Mouse (Mus musculus): ENCODE results near the gene Ccdc69. TPM values are rescaled to one million over a fixed set of nuclear protein-coding genes. Genes with fewer than 3 reads are reported as not detected.
"Not testable (repeated sequence)": the region's sequence is repeated elsewhere in the genome, so short reads cannot be mapped to it uniquely, and the experiment has no call there.

Gene Ccdc69
- 7.0 and 7.9 TPM in 2 replicates for polyA plus RNA-seq (2012; rRNA removed)

DNA sequence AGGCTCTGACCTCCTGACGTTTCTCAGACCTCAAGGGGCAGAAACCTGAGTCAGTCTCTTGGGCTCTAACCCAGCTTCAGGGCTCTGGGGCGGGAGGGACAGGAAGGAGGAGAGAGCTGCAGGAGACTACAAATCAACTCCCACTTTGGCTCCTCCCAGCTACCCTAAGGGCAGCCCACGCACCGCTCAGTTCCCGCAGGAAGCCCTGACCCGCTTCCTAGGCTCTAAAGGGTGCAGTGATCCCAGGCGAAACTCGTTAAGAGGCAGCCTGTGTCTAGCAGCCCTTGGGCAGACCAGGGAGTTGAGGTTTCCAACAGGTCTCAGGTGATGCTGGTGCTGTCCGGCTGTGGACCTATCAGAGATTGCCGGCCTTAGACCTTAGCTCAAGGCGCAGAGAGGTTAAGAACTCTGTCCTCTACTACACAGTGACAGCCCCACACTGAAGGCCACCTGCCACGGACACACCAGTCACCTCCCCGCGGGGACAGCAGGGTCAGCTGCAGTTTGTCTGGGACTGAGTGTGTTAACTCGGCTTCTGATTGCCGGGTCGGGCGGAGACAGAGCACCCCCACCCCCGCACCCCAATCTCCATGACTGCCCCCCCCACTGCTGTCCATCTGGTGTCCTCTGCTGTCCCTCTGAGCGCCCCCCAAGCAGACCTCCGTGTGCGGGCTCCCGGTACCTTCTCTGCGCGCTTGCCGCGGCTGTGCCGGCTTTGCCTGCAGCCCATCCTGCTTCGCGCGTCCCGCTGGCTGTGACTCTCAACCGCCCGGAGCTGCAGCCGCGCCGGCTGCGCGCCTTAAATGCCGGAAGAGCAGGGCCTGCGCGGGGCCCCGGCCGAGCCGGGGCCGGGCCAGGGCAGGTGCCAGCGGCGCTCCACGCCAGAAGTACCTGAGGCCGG lies at the start of gene Ccdc69:
Ccdc69 (minus strand) TSS at position 801 of the 901 bp plus-strand sequence.
- DNase-seq (ENCODE audit: low read depth): no peak

DNA sequence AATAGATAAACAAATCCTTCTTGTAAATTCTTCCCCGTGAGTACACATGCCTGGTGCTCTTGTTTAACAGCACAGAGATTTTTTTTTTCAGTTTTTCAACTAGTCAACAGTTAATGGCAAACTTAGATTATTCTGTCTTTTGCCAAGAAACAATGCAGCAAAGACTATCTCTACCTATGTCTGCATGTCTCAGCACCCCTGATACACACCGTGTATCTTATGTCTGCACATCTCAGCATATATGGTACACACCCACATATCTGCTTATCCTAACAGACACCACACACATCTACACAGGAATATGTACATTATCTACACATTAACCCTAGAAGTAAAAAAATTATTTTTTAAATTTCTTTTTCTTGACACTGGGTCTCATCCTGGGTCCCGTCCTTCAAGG lies 48.7 kb upstream of the Ccdc69 start:
- DNase-seq (ENCODE audit: low read depth): no peak

DNA sequence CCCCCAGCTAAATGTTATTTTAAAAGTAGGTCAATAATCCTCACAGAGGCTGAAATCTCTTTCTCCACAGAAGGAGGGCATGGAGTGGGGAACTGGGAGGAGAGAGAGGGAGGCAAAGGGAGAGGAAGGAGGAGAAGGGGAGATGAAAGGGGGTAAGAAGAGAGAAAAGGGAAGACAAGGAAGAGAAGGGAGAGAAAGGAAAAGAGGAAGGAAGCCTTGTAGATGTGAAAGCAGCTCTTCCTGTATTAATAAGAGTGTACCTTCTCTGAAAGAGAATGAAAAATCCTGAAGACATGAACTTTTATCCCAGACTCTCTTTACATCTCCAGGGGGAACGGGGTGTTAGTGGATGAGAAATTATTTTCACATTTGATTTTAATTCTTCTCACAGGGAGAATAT lies 43.5 kb upstream of the Ccdc69 start:
- no peak for DNase-seq (ENCODE audit: low read depth)

DNA sequence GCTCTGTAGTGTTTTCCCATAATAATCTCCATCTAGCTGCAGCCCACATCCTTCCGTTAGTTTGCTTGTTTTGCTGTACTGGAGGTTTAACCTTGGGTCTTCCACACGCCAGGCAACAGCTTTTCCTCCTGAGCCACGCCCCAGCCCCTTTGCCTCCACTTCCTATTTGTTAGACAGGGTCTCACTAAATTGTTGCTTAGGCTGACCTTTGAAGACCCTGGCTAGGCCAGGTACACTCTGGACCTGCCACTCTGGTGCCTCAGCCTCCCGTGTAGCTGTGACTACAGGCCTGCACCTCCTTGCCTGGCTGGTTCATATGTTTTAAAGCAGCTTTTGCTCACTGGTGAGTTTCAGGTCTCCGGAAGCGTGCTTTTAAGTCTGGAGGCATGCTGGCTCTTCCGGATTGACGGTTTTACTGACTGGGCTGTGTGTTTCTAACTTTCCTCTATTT lies 42.9 kb upstream of the Ccdc69 start:
- DNase-seq (ENCODE audit: low read depth): no peak

DNA sequence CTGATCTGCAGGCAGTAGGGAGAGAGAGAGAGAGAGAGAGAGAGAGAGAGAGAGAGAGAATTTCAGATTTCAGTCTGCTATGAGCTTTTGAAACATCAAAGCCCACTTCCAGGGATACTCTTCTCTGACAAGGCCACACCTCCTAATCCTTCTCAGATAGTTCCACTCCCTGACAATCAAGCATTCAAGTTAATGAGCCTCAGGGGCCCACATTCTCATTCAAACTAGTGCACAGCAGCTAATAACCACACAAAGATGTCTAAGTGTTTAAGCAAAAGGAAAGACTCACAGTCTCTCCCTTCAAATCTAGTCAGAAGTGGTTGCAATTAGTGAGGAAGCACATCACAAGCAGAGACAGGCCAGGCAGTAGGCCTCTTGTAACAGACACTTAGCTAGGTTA lies 42.3 kb upstream of the Ccdc69 start:
- DNase-seq (ENCODE audit: low read depth): no peak

DNA sequence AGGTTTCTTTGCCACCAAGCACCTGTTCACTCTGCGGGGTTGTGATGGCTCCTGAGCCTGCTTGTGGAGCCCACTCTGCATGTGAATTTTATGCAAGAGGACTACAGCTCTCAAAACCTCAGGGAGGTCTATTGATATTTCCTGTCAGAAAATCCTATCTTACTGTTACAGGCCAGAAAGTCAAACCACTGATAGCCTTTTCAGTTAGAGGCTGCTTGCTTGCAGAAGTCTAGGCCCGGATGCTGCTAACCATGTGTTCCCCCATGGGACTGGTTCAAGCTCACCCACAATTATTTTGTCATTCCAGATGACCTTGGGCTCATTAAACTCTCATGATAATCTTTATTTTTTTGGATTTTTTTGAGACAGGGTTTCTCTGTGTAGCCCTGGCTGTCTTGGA lies 39.1 kb upstream of the Ccdc69 start:
- DNase-seq (ENCODE audit: low read depth): no peak

DNA sequence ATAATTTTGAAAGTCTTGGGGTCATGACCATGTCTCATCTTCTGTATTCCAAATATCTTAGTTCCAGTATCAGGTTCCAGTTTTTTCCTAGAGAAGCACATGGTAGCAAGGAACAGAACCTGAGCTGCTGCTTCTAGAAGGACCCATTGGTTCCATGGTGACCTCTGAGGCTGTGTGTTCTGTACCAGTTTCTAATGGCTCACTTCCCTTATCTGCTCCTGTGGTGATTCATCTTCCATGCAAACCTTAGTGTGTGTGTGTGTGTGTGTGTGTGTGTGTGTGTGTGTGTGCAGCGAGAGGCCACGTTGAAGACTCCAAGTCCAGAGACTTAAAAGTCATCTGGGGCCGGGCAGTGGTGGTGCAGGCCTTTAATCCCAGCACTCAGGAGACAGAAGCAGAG lies 38.1 kb upstream of the Ccdc69 start:
- no peak for DNase-seq (ENCODE audit: low read depth)

DNA sequence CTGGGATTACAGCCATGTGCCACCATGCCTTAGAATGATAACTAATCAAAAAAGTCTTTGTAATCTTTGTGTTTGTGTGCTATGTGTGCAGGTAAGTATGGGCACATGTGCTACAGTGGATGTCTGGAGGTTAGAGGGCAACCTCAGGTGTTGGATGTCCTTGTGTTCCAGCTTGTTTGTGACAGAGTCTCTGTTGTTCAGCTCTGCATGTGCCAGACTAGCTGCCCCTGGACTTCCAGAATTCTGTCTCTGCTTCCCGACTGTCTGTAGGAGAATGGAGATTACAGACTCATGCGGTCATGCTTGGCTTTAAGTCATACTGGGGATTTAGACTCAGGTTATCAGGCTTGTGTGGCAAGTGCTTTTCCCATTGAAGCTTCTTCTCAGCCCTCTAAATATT lies 36.4 kb upstream of the Ccdc69 start:
- DNase-seq (ENCODE audit: low read depth): no peak

DNA sequence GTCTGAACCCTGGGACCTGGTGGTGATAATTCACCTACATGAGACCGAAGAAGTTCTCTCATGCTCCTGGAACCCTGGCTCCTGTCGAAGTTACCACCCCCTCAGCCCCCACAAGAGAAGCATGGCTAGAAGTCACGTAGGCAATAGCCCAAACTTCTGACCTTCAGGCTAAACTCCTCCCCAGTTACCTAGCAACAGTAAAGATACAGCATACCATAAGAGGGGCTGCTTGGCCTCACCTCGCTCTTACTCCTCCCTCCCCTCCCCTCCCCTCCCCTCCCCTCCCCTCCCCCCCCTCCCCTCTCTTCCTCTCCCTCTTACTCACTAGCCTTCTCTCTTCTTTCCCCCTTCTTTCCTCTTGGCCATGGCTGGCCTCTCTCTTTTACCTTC lies 35.9 kb upstream of the Ccdc69 start:
- not testable (repeated sequence) for DNase-seq (ENCODE audit: low read depth)

DNA sequence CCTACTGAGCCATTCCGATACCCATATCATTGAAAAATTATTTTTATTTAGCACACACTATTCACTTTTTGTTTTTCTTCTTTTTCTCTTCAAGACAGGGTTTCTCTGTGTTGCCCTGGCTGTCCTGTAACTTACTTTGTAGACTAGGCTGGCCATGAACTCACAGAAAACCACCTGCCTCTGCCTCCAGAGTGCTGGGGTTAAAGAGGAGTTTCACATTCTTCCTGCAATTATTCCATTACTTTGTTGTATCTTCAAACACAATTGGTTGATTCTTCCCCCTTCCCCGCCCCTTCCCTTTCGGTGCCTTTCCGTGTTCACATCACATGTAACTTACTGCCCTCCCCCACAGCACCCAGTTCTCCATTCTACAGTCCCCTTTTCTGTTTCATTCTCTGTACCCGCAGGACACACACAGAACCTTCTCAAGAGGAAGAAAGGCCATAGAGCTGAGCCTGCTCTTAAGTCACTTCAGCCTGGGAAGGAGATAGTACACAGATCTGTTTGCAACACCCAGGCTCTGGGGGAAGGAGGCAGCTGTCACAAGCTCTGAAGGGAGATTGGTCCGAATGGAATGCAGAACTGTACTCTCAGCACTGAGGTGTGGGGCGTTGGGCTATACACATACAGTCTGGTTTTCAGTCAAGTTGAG lies 35.4 kb upstream of the Ccdc69 start:
- DNase-seq (ENCODE audit: low read depth): no peak

DNA sequence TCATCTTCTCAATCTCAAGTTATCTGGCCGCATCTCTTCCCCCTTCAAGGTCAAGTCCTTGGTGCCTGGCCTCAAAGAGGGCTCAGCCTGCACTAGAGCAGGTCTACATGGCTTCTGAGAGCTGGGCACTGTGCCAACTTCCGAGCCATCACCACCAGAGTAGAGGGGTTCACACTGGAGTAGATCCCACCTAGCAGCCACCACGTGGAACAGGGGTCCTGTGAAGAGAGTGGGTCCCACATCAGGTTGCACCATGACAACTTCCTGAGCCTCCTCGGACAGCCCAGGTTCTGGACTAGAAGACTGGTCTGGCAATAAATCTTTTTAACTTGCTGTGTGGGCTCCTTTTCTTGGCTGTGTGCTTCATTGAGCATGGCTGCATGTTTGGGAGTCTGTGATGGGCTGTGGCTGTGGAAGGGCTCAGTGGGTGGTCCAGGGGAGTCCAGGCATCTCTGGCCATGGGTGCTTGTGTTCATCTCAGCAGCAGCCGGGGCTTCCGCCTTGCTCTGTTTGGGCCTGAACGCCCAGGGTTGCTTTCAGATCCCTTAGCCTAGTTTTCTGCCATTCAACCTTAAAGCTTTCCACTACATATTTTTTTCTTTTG lies 32.7 kb upstream of the Ccdc69 start:
- no peak for DNase-seq (ENCODE audit: low read depth)

DNA sequence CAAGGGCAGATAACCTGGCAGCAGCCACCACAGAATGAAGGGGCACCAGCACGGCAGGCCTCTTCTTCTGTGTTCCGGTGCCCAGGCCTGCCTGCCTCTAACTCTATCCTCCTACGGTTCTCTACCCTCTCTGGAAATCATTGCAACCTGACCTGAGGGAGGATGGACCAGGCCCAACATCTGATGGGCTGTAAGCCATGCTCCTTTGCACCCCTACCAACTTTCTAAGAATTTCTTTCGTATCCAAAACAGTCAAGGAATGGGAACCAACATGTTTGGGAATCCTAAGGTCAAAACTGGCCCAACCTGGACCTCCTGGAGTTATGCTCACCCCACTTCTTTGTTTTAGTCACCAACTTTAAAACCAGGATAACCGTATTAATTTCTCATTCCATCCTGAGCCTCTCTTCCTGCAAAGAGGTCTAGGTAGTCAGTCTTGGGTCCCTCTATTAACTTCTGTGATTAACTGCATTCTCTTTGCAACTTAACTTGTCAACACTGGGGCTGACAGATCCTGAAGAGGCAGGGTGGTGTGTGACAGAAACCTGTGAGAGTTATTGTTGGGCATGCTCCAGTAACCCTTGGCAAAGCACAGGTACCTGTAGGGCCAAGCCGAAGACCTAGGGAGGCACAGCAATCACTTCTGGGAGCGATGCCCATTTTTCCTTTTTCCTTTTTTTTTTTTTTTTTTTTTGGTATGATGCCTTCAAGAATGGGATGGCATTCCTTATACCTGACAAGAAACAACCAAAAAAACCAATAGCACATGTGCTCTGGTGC lies 31.8 kb upstream of the Ccdc69 start:
- DNase-seq (ENCODE audit: low read depth): peak; percentile 84

DNA sequence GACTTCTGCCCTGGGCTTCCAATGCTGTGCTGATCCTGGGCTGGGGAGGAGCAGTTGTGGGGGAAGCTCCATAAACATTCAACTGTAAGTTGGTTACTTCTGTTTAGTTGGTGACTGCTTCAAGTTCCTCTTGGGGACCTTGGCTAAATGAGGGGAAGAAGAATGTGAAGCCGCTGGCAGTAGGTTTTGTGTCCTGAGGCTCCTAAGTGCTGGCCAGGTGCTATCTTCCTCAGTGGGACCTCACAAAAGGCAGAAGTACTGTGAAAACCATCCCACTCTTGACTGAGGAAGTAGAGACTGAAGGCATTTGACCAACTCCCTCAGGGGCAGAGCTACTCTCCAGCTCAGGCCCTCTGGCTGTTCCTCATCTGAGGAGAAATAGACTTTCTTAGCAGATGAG lies 28.7 kb upstream of the Ccdc69 start:
- DNase-seq (ENCODE audit: low read depth): no peak

DNA sequence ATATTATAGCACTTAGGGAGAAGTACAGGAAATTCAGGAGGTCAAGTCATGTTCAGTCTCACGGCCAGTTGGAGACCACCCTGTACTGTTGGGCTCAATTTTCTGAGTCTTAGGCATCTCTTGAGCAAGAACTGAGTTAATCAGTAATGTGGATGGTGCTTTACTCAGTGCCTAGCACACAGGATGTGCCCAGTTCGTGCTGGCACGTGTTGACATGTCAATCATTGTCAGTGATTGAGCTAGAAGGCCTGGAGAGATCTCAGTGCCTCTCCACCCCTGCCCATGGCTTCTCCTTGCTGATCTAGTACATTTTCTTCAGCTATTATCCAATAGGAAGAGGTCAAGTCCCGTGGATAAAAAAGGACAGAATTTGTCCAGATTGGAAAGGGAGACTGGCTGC lies 27.5 kb upstream of the Ccdc69 start:
- no peak for DNase-seq (ENCODE audit: low read depth)

DNA sequence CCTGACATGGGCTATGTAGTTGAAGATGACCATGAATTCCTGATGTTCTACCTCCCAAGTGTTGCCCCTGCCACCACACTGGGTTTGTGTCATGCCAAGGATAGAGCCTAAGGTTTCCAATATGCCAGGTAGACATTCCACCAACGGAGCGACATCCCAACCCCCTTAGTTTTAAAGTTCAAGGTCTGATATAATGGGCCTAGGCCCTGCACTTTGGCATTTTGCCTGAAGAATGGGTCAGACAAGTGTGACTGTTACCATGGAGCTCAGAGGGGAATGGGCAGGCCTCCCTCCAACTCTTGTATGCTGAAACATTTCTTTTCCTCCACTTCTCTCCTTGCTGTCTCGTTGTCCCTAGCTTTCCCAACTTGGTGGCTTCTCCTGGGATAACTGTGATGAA lies 25.3 kb upstream of the Ccdc69 start:
- DNase-seq (ENCODE audit: low read depth): no peak

DNA sequence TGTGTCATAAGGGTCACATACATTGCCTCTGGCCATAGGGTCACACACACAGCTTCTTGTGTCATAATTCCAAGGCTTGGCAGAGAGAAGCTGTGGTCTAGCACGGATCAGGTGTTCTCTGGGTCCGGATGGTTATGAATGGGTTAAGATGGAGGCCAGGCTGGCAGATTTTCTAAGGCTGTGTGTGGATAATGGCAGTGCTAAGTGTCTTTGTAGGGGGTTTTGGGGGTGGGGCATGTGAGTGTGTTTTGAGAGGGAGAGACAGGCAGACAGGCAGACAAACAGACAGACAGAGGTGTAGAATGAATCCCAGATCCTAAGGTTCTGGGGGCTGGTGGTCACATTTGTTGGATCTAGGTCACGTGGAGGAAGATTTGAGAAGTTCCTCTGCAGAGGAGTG lies 24.1 kb upstream of the Ccdc69 start:
- DNase-seq (ENCODE audit: low read depth): no peak

DNA sequence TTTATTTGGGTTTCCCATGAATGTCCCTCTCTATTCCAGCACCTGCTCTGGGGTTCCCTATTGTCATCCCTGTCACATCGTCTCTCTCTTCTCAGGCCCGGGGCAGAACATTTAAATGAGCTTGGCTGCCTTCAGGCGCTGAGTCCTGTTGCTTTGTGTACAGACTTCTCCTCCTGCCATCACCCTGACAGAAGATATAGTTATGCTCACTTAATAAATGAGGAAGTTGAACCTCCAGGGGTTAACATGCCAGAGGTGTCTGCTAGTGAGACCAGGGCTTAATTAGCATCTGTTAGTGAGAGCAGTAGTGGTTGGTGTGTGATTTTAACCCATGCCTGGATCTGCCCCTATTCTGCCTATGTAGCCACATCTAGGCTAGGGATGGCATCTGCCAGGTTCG lies 21.9 kb upstream of the Ccdc69 start:
- DNase-seq (ENCODE audit: low read depth): no peak

DNA sequence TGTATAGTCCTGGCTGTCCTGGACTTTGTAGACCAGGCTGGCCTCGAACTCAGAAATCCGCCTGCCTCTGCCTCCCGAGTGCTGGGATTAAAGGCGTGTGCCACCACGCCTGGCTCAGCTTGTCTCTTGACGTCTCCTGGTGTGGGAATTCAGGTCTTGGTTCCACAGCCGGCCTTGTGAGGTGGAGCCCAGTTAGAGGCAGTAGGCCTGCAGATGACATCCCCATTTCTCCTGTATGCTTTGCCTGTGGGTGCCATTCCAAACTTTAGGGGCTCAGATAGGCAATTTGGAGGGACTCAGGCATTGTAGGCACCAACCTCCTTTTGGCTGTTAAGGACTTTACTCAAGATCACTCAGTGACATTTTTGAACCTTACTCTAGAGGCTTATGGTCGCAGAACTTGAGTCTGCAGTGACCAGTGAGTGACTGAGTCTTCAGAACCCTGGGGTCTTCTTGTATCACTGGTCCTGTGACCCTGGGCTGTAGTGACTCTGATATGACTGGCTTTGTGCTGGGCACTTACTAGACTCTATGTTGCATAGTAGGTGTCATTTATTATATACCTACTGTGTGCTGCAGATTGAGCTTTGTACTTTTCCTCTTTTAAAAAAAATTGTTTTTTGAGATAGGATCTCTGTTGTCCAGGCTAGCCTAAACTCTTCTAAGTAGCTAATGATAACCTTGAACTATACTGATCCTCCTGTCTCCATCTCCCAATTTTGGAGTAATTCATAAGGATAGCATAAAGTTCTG lies 21.3 kb upstream of the Ccdc69 start:
- no peak for DNase-seq (ENCODE audit: low read depth)

DNA sequence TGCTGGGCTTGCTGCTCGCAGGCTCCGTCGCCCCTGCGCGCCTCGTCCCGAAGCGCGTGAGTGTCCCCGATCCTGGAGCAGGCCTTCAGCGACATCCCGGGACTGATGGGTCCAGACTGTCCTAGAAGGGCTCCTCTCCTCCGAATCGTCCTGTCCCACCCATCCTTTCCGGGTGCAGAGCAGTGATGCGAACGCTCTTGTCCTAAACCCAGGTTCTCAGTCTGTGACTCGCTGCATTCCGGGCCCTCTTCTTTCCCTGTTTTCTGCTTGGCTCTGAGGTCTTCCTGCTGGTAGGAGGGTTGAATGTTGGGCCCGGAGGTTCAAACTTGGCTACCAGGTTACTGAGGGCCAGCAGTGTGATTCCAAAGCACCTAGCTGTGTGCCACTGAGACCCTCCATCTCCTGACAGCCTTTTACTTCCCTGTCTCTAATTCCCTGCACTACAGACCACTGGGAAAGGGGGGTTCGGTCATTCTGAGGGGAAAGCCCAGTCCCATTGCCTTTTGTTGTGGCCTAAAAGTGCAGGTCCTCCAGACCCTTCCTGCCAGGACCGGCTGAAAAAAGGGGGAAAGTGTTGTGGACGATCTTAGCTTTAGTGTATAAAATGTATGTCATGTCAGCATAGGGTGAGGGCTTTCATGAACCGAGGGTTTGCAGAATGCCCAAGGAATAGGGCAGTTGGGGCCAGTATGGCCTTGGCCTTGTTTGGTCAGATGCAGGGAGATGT lies 20.4 kb upstream of the Ccdc69 start:
- no peak for DNase-seq (ENCODE audit: low read depth)

DNA sequence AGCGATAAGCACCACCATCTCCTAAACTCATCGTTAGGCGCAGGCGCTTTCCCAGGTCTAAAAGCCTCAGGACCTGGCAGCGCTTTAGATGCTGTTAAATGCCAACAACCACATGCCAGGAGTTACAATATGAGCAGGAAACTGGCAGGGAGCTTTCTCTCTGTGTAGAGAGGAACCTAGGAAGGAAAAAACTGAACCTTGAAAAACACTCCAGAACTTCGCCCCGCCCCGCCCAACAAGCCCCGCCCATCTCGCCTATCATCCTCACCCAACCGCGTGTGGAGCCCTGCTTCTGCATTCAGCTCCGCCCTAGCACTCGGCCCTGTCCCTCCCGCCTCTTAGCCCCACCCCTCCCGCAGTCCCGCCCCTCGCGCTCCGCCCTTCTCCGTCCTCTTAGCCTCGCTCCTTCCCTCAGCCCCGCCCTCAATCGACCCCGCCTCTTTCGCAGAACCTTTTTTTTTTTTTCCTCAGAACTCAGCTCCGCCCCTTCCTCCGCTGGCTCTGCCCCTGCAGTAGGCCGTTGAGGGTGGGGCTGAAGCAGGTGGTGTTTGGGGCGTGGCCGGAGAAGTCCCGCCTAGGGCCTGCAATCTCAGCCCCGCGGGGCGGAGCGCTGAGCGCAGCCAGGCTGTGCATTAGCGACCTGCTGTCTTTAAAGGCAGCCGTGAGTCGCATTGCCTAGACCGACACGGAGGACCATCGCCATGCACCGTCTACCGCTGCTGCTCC lies 19.7 kb upstream of the Ccdc69 start, which contains the start of gene Gm2a:
Gm2a (plus strand) TSS at position 653 of the 726 bp plus-strand sequence.
- peak; percentile 86 for DNase-seq (ENCODE audit: low read depth)

Data from gonadal fat pad, adult 2 months (tissue).